Mouse (Mus musculus) limb, embryonic 11.5 days (tissue): ENCODE measurements at regions not wholly inside any gene's neighbourhood (a gene's known extent, or its start where the extent isn't known, plus 50 kb on each side); places are given as distances from the start of the nearest gene placed in this dataset.

Experiments used
- ATAC-seq: fragments of 200-750 bp; cut with Nextera tagmentation; 2 replicates; pipeline ENCODE4 v1.8.0; 2017; ENCODE audit warnings: low read depth; ENCODE audit not compliant: insufficient number of reproducible peaks, low FRiP score, low TSS enrichment
- DNase-seq: peaks from one replicate; pipeline ENCODE4 v3.0.0-alpha.2; 2015; ENCODE audit warnings: low spot score
- H3K27ac ChIP-seq: fragments of 300-500 bp; sonication (generic); replicated peaks from 2 replicates; pipeline ENCODE4 v1.5.1; 2014; ENCODE audit warnings: low read depth, mild to moderate bottlenecking, low read length
- H3K27me3 ChIP-seq: fragments of 300-500 bp; sonication (generic); 2 replicates; pipeline ENCODE4 v1.6.1; 2014; ENCODE audit warnings: mild to moderate bottlenecking, low read length, mixed read lengths; ENCODE audit not compliant: control insufficient read depth, insufficient read depth
- H3K36me3 ChIP-seq: fragments of 300-500 bp; sonication (generic); 2 replicates; pipeline ENCODE4 v1.6.1; 2014; ENCODE audit warnings: mild to moderate bottlenecking, low read length, moderate library complexity, mixed read lengths; ENCODE audit not compliant: control insufficient read depth, insufficient read depth
- H3K4me1 ChIP-seq: fragments of 300-500 bp; sonication (generic); 2 replicates; pipeline ENCODE4 v1.6.1; 2014; ENCODE audit warnings: low read length, mixed read lengths; ENCODE audit not compliant: control insufficient read depth, insufficient read depth
- H3K4me2 ChIP-seq: fragments of 300-500 bp; sonication (generic); 2 replicates; pipeline ENCODE4 v1.6.1; 2014; ENCODE audit warnings: low read depth, mild to moderate bottlenecking, moderate library complexity; ENCODE audit not compliant: severe bottlenecking
- H3K4me3 ChIP-seq: fragments of 300-500 bp; sonication (generic); 2 replicates; pipeline ENCODE4 v1.5.1; 2014; ENCODE audit warnings: low read depth, low read length
- H3K9ac ChIP-seq: fragments of 300-500 bp; sonication (generic); 2 replicates; pipeline ENCODE4 v1.6.1; 2014; ENCODE audit warnings: mild to moderate bottlenecking, low read length
- H3K9me3 ChIP-seq: fragments of 300-500 bp; sonication (generic); 2 replicates; pipeline ENCODE4 v1.6.1; 2016; ENCODE audit warnings: low read length; ENCODE audit not compliant: control insufficient read depth
- WGBS: fragments of 180-500 bp; shearing (Covaris S2); extraction: QIAGEN DNeasy Blood & Tissue Kit; methylation state at CpG from one replicate; pipeline ENCODE4 v1.1.7; 2014; 5-methylcytosine and 5-hydroxymethylcytosine counted together

DNA sequence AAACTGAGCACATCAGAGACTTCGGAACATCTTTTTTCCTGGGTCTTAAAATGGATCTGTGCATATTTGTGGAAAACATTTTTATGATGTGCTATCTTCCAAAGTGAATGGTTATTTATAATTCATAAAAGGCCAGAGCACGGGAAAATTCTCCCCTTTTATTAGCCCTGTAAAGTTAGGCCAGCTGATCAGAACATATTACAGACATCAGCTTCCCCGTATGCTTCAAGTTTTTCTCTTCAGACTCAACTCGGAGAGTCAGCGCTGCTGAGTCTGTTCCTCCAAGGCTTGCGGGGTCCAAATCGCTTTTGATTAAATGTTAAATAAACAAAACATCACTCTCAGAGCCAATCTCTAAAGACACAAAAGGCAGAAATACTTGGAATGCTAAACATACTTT, 134.1 kb upstream of the Smim15 start:
- H3K36me3 ChIP-seq, result no peaks in the 10 kb centered on the region
- no peak overlapping the region for H3K27ac ChIP-seq
- H3K27me3 ChIP-seq, result no peaks in the 10 kb centered on the region
- no peak overlapping the region for H3K9ac ChIP-seq
- no peak overlapping the region for H3K4me3 ChIP-seq
- ATAC-seq (no peak), DNase-seq (no peak)
- H3K4me1 ChIP-seq, result no peaks in the 10 kb centered on the region
- H3K9me3 ChIP-seq, result no peaks in the 10 kb centered on the region
- H3K4me2 ChIP-seq, result no peak overlapping the region
- WGBS, result 77% methylated on average over 7 of the region's 7 CpGs

DNA sequence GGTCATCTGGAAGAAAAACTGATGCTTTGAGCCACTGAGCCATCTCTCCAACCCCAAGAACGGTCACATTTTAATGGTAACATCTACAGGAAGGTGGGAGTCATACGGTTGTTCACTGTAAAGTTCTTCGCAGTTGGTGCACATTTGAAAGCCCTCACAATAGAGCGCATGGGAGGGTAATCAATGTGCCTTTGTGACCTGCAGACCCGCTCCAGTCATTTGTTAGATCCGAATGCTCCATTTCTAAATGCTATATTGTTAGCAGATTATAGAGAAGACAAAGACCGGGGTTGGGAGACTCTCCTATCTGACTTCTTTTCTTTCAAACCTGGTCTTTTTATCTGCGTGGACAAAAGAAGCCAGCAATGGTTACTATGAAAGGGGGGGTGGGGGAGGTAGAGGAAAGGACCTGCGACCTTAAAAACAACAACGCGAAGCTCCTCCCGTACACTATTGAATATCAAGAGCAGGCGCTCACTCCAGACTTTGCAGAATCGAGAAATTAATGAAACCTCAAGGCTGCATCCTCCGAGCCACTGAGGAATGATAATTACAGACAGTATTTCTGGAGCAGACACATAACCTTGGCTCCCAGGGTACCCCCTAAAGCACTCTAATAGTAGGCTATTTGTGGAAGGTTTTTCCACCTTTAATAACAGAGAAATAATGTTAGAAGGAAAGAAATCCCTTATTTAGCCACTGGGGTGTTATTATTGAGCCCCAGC, 134.7 kb upstream of the Smim15 start:
- Histone ChIP-seq H3K9ac (no peak overlapping the region), H3K36me3 (no peaks in the 10 kb centered on the region), H3K27ac (no peak overlapping the region), H3K4me2 (no peak overlapping the region), H3K4me3 (no peak overlapping the region), H3K4me1 (no peaks in the 10 kb centered on the region), H3K27me3 (no peaks in the 10 kb centered on the region), H3K9me3 (no peaks in the 10 kb centered on the region)
- ATAC-seq (no peak), DNase-seq (no peak)
- 86% methylated on average over 15 of the region's 15 CpGs for WGBS

DNA sequence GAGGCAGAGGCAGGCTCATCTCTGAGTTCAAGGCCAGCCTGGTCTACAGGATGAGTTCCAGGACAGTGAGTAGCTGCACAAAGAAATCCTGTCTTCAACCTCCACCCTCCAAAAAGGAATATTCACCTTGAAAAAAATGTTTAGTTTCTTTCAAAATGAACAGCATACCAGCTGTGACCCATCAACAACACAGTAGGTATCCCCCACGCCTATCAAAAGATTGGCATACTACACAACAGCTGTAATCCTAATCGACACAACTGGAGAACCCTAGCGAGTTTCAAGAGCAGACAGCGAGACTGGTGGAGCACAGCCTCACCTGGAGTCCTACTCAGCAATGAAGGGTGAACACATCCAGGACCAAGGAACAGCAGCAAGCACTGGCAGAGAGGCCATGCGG, 136.3 kb upstream of the Smim15 start:
- no peak overlapping the region for H3K9ac ChIP-seq
- H3K27me3 ChIP-seq, result no peaks in the 10 kb centered on the region
- no peak overlapping the region for H3K4me2 ChIP-seq
- H3K27ac ChIP-seq, result no peak overlapping the region
- ATAC-seq (no peak), DNase-seq (no peak)
- peaks cover 4% of the 10 kb centered on the region; the same call in 1 of the 2 replicates for H3K4me1 ChIP-seq
- no peaks in the 10 kb centered on the region for H3K9me3 ChIP-seq
- WGBS, result 93% methylated on average over 5 of the region's 5 CpGs
- no peak overlapping the region for H3K4me3 ChIP-seq
- H3K36me3 ChIP-seq, result no peaks in the 10 kb centered on the region

DNA sequence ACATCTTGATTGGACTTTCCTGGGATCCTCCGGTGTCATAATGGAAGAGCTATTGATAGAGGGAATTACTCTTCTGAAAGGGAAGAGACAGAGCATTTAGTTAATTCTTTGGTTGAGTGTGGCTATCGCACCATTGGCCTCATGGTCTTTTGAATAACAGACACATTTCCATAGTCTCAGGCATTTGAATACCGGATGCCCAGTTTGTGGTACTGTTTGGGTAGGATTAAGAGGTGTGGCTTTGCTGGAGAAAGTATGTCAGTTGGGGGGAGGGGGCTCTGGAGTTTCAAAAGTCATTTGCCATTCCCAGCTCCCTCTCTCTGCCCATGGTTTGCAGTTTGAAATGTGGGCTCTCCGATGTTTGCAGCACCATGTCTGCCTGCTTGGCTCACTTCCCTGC, 139.4 kb upstream of the Smim15 start:
- H3K4me2 ChIP-seq, result no peak overlapping the region
- no peak for ATAC-seq
- whole genome bisulfite sequencing, result 85% methylated on average over 4 of the region's 4 CpGs
- H3K4me3 ChIP-seq, result no peak overlapping the region
- H3K36me3 ChIP-seq, result no peaks in the 10 kb centered on the region
- H3K4me1 ChIP-seq, result peaks cover 4% of the 10 kb centered on the region; the same call in 1 of the 2 replicates
- no peak overlapping the region for H3K27ac ChIP-seq
- DNase-seq, result no peak
- H3K27me3 ChIP-seq, result no peaks in the 10 kb centered on the region
- H3K9me3 ChIP-seq, result no peaks in the 10 kb centered on the region
- H3K9ac ChIP-seq, result no peak overlapping the region

DNA sequence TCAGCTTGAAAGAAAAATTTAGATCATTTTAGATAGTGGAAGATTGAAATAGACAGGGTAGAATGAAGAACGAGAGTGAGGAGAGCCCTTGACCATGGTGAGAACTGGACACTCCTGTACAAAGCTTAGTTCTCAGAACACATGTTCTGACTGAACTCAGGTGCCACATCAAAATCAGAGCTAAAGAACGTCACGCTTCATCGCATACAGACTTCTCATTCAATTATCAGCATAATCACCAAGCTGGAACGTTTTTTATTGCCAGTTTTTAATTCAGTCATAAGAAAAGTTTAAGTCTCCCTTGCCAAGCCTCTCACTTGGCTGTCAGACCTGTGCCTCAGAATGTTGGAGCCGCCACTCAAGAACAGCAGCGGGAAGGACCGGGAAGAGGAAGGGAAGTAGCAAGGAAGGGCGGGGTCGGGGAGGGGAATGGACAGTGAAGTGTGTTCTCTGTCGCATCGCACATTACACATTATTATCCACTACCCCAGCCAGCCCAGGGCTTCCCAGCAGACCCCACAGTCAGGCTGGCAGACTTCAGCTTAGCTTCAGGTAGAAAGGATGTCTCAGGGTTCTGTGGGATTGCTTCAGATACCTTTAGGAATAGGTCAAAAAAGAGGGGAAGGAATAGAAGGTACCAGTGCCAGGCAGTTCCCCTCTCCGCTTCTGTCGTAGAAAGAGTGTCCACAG, 140.1 kb upstream of the Smim15 start:
- Histone ChIP-seq H3K4me1 (peaks cover 6% of the 10 kb centered on the region; the same call in 1 of the 2 replicates), H3K4me2 (no peak overlapping the region), H3K4me3 (no peak overlapping the region), H3K9ac (no peak overlapping the region), H3K9me3 (no peaks in the 10 kb centered on the region), H3K36me3 (no peaks in the 10 kb centered on the region), H3K27me3 (no peaks in the 10 kb centered on the region), H3K27ac (no peak overlapping the region)
- WGBS, result 83% methylated on average over 14 of the region's 14 CpGs
- DNase-seq (no peak), ATAC-seq (no peak)

DNA sequence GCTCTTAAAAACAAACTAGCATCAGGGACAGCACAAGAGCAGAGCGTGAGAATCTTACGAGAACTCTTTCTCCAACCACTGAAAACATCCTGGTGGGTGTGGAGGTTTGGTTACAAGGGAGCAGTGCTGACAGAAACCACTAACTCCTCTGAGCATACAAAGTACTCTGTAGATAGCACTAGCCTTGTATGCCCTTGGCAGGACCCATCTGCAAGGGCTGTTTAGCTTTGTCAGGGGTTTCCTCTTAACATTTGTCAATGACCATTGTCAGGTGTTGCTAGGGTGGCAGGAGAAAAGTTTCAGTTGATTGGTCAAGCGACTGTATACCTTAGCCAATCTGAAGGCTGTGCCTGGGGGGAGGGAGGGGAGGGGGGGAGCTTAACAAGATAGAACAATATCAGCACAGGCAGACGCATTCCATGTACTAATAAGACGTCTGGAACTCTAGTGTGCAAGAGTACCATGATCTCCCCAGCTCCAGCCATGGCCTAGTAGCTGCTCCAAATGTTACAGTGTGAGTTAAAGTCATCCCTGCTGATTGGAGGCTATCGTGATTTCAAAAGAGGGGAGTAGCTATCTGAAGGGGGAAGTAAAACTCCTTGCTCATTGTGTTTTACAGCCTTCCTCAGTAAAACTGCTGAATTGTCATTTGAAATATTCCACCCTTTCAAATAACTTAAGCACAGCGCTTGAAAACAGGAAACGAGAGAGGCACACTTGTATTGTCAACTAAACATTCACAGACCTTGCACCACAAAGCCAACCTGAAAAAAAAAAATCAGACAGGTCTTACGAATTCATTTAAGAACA, 140.9 kb upstream of the Smim15 start:
- Histone ChIP-seq H3K9me3 (no peaks in the 10 kb centered on the region), H3K9ac (no peak overlapping the region), H3K4me2 (no peak overlapping the region), H3K4me3 (no peak overlapping the region), H3K27ac (no peak overlapping the region), H3K36me3 (no peaks in the 10 kb centered on the region), H3K27me3 (no peaks in the 10 kb centered on the region), H3K4me1 (peaks cover 6% of the 10 kb centered on the region; the same call in 1 of the 2 replicates)
- DNase-seq (no peak), ATAC-seq (peak; percentile 75; the same call in 1 of the 2 replicates)
- 47% methylated on average over 9 of the region's 9 CpGs for WGBS

DNA sequence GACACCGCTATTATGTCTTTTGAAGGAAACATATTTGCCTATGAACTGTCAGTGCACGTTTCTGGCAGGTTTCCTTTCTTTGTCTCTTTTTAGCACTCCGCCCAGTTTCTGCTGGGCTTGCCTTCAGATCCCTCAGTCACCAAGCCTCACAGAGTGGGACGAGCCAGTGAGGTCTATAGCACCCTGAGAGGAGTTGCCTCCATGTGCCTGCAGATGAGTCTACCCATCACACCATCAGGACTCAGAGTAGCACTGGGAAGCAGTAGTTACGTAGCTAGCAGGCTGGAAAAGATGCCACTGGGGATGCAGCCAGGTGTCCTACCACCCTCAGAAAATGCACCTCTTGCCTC, 141.5 kb upstream of the Smim15 start:
- WGBS, result 83% methylated on average over 5 of the region's 5 CpGs
- Histone ChIP-seq H3K4me3 (no peak overlapping the region), H3K4me1 (peaks cover 6% of the 10 kb centered on the region; the same call in 1 of the 2 replicates), H3K9ac (no peak overlapping the region), H3K9me3 (peaks cover 2% of the 10 kb centered on the region; the same call in 1 of the 2 replicates), H3K27ac (no peak overlapping the region), H3K27me3 (no peaks in the 10 kb centered on the region), H3K36me3 (no peaks in the 10 kb centered on the region), H3K4me2 (no peak overlapping the region)
- DNase-seq (no peak), ATAC-seq (no peak)

DNA sequence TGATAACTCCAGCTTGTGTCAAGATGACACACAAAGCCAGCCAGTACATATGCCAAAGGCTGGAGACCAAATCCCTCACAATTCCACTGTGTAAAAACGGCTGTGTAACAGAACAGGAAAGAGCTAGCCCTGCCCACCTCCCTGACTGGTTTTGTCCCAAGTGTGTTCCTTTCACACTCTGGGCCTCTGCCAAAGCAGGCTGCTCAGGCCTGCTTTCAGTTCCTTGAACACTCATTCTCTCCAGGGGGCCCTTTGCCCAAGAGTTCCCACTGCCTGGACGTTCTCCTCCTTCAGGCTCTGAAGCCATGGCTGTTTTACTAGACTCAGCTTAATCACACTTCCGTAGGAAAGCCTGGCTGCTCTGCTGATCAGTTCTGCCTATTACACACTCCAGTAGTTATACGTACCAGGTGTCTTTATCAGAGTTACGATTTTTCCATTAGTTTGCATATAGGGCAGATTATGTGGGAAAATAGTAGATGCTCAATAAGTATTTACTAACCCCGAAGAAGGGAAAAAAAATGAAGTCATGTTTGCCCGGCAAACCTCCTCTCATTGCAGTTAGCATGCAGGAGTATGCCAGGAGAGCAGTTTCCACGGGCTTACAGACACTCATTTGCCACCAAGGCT, 144.5 kb upstream of the Smim15 start:
- ATAC-seq, result no peak
- Histone ChIP-seq H3K27me3 (no peaks in the 10 kb centered on the region), H3K9me3 (peaks cover 2% of the 10 kb centered on the region; the same call in 1 of the 2 replicates), H3K4me2 (no peak overlapping the region), H3K27ac (no peak overlapping the region), H3K36me3 (no peaks in the 10 kb centered on the region), H3K4me3 (no peak overlapping the region), H3K9ac (no peak overlapping the region), H3K4me1 (peaks cover 6% of the 10 kb centered on the region; the same call in 1 of the 2 replicates)
- WGBS, result 52% methylated on average over 8 of the region's 8 CpGs
- DNase-seq, result no peak
